Mouse (Mus musculus) embryonic fibroblast, embryonic 13.5 days (primary cell): ENCODE results near the gene Dtd1.

Experiments used
- CTCF ChIP-seq: IDR thresholded peaks from 2 replicates; pipeline ENCODE4 v1.5.1; 2011; ENCODE audit warnings: mild to moderate bottlenecking, control low read depth, low read length, moderate library complexity, borderline replicate concordance; ENCODE audit not compliant: insufficient read depth
- POLR2A ChIP-seq: IDR thresholded peaks from 2 replicates; pipeline ENCODE4 v1.6.1; 2011; ENCODE audit warnings: low read depth, mild to moderate bottlenecking, control low read depth, low read length, moderate library complexity

GRCm38 (mm10) chr2:144781871-144782270 lies 182.2 kb downstream of the Dtd1 start:
- TF ChIP-seq POLR2A (no peak), CTCF (no peak)
